Mouse (Mus musculus): ENCODE measurements around the gene Lactb. TPM values are rescaled to one million over a fixed set of nuclear protein-coding genes. Genes with fewer than 3 reads are reported as not detected.

Lactb gene
- total RNA-seq, 2 experiments from 2014 or later: 0.96 to 3.2 TPM

DNA sequence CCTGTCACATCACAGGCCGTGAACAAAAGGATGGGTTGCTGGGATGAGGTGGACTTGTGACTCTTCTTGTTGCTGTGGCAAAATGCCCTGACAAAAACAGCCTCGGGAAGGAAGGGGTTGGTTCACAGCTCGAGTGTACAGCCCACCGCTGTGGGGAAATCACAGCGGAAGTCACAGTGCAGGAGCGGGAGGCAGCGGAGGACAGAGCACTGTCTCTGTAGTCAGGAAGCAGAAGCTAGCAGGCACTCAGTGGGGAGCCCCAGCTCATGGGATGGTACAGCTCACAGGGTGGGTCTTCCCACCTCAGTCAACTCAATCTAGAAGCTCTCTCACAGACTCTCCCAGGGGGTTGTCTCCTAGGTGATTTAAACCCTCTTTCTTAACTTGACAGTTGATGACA, 10.1 kb upstream of the Lactb start:
- no peak for ATAC-seq (replicated peaks; ENCODE audit: low FRiP score, poor library complexity, severe bottlenecking)

DNA sequence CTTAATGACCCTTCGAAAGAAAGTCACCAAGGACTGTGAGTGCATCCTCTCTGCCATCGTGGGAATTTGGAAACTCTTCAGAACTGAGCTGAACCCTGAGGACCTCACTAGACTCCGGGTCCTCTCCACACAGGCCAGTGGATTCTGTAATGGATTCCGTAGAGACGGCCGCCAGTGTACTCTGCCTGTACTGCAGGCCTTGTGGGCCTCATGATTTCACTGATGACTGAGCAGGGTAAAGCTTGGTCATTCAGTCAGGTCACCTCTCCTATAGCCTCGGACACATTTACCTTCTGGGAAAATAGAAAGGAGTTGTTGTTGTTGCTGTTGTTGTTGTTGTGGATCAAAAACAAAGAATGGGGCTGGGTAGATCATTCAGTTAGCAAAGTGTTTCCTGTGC, 6.8 kb upstream of the Lactb start:
- no peak for ATAC-seq (replicated peaks; ENCODE audit: low FRiP score, poor library complexity, severe bottlenecking)

DNA sequence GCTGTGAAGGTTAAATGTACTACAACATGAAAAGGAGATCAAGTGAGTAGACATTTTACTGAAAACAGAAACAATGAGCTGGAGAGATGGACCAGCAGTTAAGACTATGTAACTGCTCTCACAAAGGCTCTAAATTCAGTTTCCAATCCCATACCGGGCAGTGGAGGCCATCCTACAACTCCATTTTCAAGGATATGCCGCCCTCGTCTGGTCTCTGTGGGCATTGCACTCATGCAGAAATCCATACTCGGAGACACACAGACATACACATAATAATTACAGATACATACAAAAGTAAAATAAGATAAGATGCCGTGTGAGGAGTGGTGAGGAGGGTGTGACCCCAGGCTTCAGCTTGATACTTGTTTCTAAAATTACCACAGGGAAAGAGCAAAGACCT, 5.2 kb upstream of the Lactb start:
- peak; percentile 84 for ATAC-seq (replicated peaks; ENCODE audit: low FRiP score, poor library complexity, severe bottlenecking)

DNA sequence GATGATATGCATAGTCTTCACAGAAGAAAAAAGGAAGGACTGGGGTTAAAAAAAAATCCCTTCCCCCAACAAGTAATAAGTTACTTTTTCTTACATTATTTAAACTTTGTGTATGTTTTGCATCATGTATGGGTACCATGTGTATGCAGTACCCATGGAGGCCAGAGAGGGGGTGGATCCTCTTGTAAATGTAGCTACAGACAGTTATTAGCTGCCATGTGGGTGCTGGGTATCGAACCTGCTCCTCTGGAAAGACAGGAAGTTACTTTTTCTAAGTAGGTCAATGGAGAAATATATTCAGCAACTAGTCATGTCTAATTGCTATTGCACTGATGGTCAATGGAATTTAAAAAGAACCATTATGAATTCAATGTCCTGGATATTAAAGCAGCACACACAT, 3.2 kb upstream of the Lactb start:
- ATAC-seq (replicated peaks; ENCODE audit: low FRiP score, poor library complexity, severe bottlenecking): no peak

DNA sequence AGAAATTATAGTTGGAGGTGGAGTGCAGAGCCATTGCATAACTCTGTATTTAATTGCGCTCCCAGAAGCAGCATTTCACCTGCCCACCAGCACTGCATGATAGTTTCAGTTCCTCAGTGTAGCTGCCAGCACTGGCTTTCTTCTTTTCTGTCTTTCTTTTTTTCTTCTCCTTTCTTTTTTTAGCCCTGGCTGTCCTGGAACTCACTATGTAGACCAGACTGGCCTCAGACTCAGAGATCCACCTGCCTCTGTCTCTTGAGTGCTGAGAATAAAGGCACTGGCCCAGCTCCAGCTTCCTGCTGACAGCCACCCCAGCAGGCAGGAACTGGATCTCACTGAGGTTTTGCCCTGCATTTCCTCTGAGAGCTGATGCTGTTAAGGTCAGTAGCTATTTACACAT, 2.7 kb upstream of the Lactb start:
- ATAC-seq (replicated peaks; ENCODE audit: low FRiP score, poor library complexity, severe bottlenecking): no peak

DNA sequence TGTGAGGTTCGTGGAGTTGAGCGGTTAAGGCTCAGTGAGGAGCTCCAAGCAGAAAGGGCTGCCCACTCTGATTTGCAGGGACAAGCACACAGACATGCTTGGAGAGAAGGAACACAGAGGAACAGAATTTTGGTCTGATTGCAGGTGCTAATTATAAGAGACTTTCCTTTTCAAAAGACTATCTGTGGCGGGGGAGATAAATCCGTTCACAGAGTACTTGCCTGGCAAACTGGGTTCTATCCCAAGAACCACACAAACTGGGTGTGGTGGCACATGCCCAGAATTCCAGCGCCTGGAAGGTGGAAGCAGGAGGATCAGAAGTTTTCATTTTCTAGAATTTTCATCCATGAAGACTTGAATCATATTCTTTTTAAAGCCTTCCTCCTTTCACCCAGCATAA, 1.8 kb upstream of the Lactb start:
- ATAC-seq (replicated peaks; ENCODE audit: low FRiP score, poor library complexity, severe bottlenecking): no peak

DNA sequence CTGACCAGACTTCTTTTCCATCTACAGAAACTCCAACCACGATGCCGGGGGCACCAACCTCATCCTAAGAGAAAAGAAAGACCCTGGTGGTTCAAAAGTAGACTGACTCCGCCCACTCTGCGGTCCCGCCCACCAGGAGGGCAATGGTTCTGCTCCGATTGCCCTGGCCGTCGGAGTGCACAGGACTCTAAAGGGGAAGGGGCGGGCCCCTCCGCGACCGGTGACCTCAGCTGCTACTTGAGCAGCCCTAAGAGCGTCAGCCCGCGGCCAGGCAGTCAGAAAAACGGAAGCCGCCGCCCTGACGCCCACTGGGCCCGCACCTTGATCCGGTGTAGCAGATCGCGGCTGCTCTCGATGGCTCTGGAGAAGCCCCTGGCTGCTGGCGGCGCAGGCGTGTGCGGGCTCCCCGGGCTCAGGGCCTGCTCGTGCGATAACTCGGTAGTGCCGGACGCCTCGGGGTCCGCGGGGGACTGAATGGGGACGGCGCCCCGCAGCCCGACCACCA, 511 bp downstream of the Lactb start:
- ATAC-seq (replicated peaks; ENCODE audit: low FRiP score, poor library complexity, severe bottlenecking): peak; percentile 81

DNA sequence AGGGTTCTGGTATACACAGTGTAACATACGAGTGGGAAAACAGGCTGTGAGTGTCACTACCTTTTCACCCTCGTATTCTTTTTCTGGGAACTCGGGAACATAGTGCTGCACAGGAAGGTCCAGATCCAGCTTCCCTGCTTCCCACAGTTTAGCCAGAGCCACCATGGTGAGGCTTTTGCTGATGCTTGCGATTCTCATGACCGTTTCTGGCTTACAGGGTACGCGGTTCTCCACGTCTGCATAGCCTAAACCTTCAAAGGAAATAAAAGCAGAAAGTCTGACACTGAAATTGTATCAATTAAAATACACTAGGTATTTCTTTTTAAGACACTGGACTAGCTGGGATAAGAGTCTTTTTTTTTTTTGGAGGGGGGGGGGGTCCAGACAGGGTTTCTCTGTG, 4.2 kb downstream of the Lactb start:
- no peak for ATAC-seq (replicated peaks; ENCODE audit: low FRiP score, poor library complexity, severe bottlenecking)

DNA sequence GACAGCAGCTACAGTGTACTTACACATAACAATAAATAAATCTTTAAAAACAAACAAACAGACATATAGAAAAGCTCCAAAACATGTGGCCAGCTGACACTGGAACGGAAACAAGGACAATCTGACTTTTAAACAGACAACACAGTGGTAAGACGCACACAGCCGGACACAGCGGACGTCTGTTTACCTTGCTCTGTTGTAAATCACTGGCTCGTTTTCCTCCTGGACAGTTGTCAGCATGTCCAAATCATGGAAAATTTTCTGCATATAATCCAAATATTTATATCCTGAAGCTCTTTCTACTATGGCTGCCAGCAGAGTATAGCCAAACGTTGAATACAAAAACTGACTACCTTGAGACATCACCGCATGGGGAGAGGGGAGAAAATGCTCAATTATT, 7.8 kb downstream of the Lactb start:
- no peak for ATAC-seq (replicated peaks; ENCODE audit: low FRiP score, poor library complexity, severe bottlenecking)

DNA sequence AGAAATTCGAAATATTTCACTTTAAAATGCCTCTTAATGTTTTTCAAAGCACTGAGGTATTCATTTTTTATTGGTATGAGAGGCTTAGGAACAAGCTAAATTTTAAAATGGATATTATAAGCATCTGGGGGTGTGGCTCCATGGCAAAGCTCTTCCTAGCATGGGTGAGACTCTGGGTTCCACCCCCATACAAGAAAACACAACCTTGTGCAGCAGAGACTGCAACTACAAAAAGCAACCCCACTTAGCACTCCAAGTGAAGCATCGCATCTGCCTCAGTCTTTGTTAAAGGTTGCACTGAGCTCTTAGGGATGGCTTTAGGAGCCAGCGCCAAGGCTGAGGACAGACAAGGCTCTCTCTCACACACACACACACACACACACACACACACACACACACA, 13.8 kb downstream of the Lactb start:
- no peak for ATAC-seq (replicated peaks; ENCODE audit: low FRiP score, poor library complexity, severe bottlenecking)

DNA sequence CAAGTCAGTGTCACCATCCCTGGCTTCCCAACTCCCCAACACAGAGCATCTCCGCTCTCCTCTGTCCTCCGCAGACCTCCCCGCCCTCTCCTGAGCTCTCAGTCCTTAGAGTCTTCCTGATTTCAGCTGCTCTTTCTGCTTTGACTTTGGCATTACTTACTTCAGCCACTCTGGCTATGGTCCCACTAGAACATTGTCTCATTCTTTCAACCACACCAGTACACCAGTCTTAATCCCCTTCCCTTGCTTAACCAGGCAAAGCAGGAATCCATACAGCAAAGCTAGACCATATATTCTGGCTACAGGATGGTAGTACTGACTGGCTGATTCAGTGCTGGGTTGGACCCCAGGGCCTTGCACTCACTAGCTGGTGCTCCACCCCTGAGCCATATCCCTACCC, 17.8 kb downstream of the Lactb start:
- no peak for ATAC-seq (replicated peaks; ENCODE audit: low FRiP score, poor library complexity, severe bottlenecking)

DNA sequence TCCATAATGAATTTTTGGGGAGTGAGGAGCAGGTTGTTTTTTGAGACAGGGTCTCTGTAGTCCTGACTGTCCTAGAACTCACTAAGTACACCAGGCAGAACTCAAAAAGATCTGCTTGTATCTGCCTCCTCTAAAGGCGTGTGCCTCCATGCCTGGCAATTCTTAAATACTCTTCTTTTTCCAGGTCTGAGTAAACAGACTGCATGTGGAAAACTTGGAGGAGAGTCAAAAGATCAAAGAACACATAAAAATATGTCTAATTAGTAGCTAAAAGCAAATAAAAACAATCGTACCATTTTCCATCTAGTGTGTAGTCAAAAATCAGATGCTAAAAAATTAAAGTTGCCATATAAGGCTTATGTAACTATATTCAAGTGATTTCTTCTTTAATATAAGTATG, 22.4 kb downstream of the Lactb start:
- ATAC-seq (replicated peaks; ENCODE audit: low FRiP score, poor library complexity, severe bottlenecking): no peak

DNA sequence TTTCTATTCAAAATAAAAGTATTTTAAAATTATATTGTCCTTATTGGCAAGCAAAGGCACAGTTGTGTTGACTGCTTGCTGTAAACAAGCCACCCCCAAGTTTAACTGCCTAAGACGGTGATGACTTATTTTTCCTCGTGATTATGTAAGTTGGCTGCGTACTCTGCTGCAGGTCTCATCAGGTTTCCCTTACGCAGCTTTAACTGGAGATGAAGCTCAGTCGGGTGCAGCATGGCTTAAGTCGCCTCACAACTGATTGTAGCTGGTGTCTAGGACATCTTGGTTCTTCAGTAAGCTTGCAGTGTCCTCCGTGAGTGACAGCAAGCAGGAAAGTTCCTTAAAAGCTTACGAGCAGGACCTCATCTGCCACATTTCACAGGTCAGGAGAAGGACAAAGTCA, 23.0 kb downstream of the Lactb start:
- no peak for ATAC-seq (replicated peaks; ENCODE audit: low FRiP score, poor library complexity, severe bottlenecking)

DNA sequence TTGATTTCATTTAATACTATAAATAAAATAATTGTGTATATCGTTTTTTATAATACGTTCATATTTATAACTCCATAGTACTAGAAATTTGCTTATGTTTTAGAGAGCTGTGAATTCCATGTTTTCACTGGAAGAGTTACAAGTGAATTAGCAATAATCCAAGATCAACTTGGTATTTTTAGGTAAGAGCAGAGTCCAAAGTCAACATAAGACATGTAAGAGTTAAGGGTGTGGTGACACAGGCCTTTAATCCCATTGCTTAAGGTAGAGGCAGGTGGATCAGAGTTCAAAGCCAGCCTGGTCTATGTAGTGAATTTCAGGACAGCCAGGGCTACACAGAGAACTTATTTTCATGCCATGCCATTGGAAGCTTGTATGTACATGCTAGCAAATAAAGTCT, 26.7 kb downstream of the Lactb start:
- ATAC-seq (replicated peaks; ENCODE audit: low FRiP score, poor library complexity, severe bottlenecking): no peak

DNA sequence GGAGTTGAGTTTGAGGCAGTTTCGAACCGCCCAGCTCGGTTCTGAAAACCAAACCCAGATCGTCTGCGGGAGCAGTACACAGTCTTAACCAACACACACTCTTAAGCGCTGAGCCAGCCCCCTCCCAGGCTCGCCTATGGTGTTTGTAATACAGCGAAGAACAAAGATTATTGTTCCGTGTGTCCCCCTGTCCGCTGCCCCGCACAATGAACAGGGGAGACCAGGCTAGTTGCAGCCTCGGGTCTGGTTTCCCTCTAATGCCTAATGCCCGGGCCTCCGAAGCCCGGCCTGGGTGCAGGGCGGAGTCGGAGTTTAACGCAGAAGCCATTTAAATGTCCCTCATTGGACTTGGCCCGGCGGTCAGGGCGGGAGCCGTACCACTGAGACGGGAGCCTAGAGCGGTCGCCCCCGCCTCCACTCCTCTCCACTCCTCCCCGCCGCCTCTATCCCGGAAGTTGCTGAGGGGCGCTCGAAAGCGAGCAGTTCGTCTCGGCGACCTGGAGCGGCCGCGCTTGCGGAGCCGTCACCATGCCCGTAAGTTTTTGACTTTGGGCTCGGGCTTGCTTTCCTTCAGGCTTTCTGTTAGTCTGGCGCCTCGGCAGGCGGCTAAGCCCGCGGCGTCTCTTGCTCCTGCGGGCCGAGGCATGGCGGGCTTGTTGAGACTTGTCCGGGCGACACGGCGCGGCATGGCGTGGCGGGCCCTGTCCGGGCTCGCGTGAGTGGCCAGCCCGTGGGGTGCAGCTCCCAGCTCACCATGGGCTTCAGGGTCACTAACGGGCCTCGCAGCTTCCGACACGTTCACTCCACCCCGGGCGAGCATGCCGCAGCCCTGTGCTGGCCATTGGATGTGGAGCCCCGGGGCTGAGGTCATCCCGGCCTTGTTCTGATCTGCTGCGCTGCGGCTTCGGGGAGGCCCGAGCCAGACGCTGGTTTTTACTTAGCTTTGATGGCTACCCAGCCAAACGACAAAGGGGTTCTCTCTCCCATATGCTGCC, 29.3 kb downstream of the Lactb start, which contains the start of gene Rps27l:
Gene Rps27l, plus strand, starts transcription at position 440 of the 995 bp plus-strand sequence.
- peak; percentile 99 for ATAC-seq (replicated peaks; ENCODE audit: low FRiP score, poor library complexity, severe bottlenecking)

DNA sequence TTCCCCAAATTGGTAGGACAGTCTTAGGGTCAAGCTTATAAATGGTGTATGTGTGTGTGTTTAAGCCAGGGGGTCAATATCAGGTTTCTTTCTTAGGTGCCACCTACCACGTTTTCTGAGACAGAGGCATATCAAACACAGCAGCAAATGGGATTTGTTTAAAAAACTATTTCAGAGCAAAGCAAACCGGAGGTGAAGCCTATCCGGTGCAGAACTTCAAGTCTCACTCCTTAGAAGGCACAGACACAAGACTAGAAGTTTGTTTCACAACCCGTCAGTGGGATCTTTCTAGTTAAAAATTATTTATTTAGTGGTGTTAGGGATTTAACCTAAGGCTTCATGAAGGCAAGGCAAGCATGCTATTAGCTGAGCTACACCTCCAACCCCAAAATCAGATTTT, 30.1 kb downstream of the Lactb start:
- ATAC-seq (replicated peaks; ENCODE audit: low FRiP score, poor library complexity, severe bottlenecking): no peak

DNA sequence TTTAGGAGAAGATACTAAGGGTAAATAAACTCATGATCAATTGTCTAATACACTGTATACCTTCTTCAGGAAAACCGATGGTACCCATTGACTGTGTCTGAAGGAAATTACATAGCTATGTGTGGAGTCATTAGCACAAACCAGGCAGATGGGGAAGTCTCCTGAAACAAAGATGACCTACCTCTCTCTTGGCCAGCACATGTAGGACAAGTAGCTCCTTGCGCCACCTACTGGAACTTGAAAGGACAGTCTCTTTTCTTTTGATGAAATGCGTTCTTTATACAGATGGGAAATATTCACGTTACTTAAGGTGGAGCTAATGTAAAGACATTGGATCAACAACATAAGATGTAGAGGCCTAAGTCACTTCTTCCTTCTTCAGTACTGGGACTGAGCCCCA, 36.4 kb downstream of the Lactb start:
- peak; percentile 80 for ATAC-seq (replicated peaks; ENCODE audit: low FRiP score, poor library complexity, severe bottlenecking)

DNA sequence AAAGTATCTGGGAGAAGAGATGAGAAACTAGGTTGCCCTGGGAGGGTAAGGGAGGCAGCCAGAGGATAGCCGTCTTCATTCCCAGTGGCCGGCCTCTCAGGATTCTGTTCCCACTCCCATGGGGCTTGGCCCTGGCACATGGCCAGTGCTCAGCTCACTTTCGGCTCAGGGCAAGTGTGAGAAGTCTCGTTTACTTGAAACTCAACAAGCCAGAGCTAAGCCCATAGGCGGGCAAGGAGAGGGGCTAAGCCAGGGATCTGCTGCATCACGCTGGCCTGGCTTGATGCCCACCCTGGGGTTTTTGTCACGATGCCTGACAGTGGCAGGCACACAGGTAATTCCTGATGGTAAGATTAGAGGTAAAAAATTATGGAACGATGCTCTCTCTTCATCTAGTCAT, 37.8 kb downstream of the Lactb start:
- ATAC-seq (replicated peaks; ENCODE audit: low FRiP score, poor library complexity, severe bottlenecking): no peak

DNA sequence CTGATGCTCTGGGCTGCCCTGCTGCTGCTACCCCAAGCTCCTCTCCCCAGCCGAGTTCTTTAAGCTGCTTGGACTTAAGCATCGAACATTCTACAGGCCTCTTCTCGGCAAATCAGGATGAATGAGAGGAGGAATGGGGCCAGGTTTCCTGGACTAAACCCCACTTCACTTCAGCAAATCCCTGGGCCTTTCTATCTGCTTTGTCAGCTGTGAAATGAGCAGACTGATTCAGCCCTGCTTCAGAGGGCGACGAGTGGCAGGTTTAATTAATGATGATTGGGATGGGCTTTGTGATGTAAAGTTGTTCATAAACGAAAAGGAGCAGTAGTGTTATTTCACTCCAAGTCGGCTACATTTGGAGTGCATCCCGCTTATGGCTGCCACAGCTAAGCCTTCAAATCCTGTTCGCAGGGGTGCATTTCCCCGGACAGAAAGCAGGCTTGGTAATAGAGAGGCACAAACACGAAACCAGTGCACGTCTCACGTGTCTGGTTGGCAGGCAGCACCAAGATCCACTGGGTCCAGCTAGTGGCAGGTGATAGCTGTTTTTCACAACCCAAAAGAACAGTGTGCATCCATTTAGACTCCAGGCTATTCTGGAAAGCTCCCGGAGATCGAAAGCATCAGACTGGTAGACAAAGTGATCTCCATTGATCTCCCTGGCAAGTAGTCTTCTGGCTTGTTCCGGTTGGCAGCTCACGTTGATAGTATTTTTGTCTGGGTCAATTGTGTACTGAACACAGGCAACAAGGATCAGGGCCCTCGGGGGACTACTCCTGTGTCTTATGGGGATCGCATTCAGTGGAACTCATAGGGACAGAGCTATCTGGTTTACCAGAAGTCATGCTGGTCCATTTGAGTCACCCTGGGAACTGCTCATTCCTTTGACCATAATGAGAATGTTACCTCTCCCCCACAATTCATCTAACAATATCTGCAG, 41.1 kb downstream of the Lactb start:
- no peak for ATAC-seq (replicated peaks; ENCODE audit: low FRiP score, poor library complexity, severe bottlenecking)

DNA sequence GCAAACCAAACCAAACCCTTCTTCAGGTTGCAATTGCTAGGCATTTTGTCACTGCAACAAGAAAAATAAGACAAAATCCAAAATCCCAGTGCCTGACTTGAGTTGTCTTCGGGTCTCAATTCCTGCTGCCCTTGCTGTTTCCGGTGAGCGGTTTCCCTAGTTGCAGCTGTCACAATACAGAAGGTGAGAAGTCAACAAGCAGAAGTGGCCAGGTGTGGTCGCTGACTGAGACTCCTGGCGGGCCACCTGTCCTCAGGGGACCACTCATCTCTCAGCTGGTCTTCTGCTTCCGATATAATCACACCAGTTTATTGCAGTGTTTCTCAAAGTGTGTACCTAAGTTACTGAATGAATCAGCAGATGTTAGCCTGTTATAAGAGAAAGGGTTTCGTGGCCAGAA, 44.9 kb downstream of the Lactb start:
- no peak for ATAC-seq (replicated peaks; ENCODE audit: low FRiP score, poor library complexity, severe bottlenecking)

All from erythroblast, adult 5-6 weeks (primary cell).